Mouse (Mus musculus): ENCODE measurements around the gene Trim14.

DNA sequence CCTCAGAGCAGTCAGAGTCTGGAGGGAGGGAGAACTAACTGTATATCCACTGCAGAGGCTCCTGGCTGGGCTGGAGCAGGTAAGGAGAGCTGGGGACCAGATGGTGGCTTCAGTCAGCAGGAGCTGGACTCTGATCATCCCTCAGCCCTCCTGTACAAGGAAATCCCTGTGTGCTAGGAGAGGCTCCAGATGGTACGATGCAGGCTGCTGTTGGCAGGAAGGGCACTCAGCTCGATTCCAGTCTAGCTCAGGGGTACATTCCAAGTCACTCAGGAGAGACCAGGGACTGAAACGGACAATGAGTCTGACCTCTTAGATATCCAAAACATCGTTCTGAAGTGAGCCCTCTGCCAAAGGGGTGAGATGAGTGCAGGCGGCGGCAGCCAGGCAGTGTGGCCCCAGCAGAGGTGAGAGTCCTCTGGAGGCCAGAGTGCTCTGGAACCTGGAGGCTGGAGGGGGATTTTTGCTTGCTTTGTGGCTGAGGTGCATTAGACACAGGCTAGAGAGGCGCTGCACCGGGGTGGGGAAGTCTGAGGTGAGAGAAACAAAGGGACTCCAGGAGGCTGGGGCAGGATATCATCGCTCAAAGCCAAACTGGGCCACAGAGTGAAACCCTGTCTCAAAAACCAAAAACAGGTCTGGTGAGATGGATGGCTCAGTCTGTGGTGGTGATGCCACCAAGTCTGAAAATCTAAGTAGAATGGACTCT lies 90.5 kb downstream of the Trim14 start:
- TF ChIP-seq POLR2A (IDR thresholded peaks at IDR 0.05; ENCODE audit: low read depth, low read length): no peak
- no peak for TF ChIP-seq CTCF (IDR thresholded peaks at IDR 0.05; ENCODE audit: extremely low read depth, insufficient read depth, insufficient read length, insufficient replicate concordance)

Measured in spleen, adult 2 months (tissue).